Mouse (Mus musculus) embryonic stem cell, embryonic (primary cell): ENCODE measurements around the gene Celf5.

Source experiments
- CTCF ChIA-PET, 4 experiments: fragments of 300-600 bp in 2 of 4; fragments of 350-600 bp in 2 of 4; sonication (Branson Sonifier 250); formaldehyde crosslinking; loops; one replicate each; lab custom pipeline; 2022; ENCODE audit warnings: inconsistent platforms in 2 of 4; lab: Charles Lee
- POLR2A ChIA-PET, 4 experiments: fragments of 300-600 bp in 2 of 4; fragments of 350-600 bp in 2 of 4; sonication (Branson Sonifier 250); formaldehyde crosslinking; loops; one replicate each; lab custom pipeline; 2022; ENCODE audit warnings: antibody characterized with exemption in 4 of 4, inconsistent platforms in 1 of 4; lab: Charles Lee

Gene Celf5

DNA sequence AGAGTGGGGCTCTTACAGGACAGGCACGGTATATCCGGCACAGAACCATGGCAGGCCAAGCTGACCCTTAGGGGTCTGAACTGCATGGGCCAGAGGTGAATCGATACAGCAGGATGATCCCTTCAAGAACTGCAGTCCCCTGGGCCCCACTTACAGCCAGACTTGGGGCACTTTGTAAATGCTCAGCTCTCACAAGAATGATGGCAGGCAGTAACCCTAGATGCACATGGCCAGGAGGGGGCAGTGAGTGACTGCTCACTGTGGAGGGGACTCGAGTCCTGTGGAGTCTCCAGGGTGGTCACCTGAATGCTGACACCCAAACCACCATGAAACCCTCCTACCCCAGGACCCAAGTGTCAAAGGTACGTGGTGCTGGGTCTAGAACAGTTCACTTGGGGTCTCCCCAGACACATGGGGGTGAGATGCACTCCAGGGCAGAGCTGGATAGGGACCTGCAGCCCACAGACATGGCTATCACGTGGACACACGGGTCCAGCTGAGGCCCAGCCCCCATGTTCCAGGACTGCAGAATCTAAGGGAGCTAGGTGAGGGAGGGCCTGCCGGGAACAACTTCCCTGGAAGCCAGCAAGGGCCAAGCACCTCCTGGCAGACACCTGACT, 11.2 kb upstream of the Celf5 start:
- ChIA-PET CTCF (interaction anchor here in 2 of 4 experiments (0.6 to 1.8 kb wide), 5 partner anchors 9 to 58 kb away, joined by 3 to 5 read pairs (median 4); no protein-coding TSS in a partner anchor), POLR2A (interaction anchor here in 2 of 4 experiments (1.1 to 5.5 kb wide), 6 partner anchors 9 to 92 kb away, joined by 3 to 60 read pairs (median 4); no protein-coding TSS in a partner anchor)

DNA sequence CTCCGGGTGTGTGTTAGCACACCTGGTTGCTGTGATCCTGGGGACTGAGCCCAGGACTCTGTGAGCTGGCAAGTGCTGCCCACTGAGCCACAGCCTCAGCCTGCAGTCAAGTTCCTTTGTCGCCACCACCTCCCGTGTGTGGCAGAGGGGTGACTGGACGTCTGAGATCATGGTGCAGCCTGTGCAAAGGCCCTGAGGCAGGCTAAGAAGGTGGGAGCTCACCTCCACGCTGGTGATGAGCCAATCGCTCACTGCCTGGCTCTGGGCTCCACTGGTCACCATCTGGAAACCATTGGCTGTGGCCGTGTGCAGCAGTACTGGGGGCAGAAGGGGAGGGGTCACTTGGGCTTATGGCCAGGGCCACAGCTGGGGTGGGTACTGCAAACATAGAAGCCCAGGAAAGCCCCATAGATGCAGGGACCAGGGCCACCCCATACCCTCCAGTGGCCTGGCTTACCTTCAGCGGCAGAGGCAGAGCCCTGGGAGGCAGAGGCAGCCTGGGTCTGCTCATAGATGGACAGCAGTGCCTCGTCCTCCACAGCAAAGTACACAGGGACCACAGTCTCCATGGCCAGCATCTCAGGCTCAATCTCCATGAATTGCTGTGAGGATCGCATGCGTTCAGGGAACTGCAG, 10.2 kb upstream of the Celf5 start:
- POLR2A ChIA-PET: interaction anchor here in 2 of 4 experiments (1.1 to 1.7 kb wide), 3 partner anchors 9 to 27 kb away, joined by 3 to 4 read pairs (median 3); no protein-coding TSS in a partner anchor
- CTCF ChIA-PET: interaction anchor here in 1 of 4 experiments (1.3 to 1.7 kb wide), 2 partner anchors 9 to 10 kb away, joined by 5 read pairs; no protein-coding TSS in a partner anchor

DNA sequence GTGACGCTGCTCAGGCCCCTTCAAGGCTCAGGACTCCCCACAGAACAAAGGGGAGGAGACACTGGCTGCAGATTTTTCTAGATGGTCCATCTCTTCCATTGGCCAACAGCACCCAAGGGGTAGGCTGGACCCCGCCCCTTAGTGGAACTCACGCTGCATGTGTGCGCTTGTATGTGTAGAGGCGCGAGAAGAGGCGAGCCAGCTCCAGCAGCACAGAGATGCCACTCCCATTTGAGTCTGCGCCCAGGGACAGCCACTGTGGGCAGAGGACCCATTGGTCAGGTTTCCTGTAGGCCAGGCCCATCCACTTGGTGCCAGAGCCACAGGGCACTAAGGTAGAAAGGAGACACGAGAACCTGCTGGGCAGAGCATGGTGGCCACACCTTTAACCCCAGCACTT, 8.5 kb upstream of the Celf5 start:
- POLR2A ChIA-PET: interaction anchor here in 2 of 4 experiments (0.8 to 3.4 kb wide), 4 partner anchors 15 to 63 kb away, joined by 3 to 19 read pairs (median 4); no protein-coding TSS in a partner anchor

DNA sequence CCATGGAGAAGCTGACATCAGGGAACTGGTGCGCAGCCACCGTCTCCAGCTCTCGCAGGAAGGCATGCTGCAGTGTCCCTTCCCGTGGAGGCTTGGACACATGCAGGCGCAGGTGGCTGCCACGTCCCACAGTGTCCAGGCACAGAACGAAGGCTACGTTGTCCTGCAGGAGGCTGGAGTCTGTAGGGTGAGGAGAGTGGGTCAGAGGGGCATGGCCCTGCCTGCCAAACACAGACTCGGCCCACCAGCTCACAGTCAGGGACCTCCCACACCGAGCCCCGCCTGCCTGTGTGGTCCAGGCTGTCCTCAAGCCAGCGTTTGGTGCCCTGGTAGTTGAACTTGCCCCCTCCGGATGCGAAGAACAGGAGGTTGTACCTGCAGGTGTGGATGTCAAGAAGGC, 7.4 kb upstream of the Celf5 start:
- ChIA-PET CTCF (interaction anchor here in 2 of 4 experiments (0.9 to 2.6 kb wide), 3 partner anchors 13 to 63 kb away, joined by 3 to 11 read pairs (median 4); no protein-coding TSS in a partner anchor), POLR2A (interaction anchor here in 2 of 4 experiments (0.8 to 3.4 kb wide), 3 partner anchors 18 to 65 kb away, joined by 3 to 19 read pairs (median 4); no protein-coding TSS in a partner anchor)

More for the DNA sequence above, 8.5 kb upstream of the Celf5 start:
- CTCF ChIA-PET: interaction anchor here in 2 of 4 experiments (0.9 to 1.7 kb wide), 3 partner anchors 12 to 59 kb away, joined by 3 to 5 read pairs (median 3); no protein-coding TSS in a partner anchor

DNA sequence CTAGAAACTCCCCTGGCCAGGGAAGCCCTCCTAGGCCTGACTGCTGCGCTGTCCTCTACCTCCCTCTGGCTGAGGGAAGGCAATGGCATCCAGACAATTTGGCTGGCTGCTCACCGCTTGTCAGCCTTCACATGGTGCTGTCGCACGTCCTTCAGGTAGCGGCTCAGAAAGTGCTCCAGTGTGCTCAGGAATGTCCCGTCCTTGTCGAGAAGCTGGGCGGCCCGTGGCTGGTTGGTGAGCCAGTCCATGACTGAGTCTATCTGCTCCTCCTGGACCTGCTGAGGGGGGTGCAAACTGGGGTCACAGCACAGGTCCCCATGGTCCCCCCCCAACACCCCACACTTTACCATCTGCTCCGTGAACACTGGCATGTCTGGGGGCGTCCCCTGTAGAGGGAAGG, 5.6 kb upstream of the Celf5 start:
- CTCF ChIA-PET: interaction anchor here in 2 of 4 experiments (0.5 to 2.6 kb wide), 8 partner anchors 8 to 321 kb away, joined by 3 to 11 read pairs (median 3); partner anchors contain the start of genes Ncln (in 1 of the 2) and Pias4 (in 1 of the 2)
- POLR2A ChIA-PET: interaction anchor here (0.8 to 4.8 kb wide), 15 partner anchors 8 to 382 kb away, joined by 3 to 23 read pairs (median 4); partner anchors contain the start of genes Ncln (in 4 of the 4), Map2k2 (in 1 of the 4), Pip5k1c (in 1 of the 4) and Sirt6 (in 1 of the 4)

DNA sequence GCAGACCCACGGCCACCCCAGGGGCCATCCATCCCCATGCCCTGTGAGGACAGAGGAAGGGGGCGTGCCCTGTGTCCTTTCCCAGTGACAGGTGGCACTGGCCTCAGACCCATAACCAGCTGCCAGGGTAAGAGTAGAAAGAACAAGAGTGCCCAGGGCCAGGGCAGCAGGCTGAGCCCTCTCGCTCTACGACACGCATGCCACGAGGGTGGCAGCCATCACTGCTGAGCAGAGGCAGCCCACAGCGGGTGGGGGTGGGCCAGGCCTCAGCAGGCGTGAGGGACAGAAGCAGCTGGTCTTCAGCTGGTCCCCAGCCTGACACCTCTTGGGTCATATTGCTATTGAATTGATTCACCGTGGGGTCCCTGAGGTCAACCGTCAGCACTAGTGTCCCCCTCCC, 4.0 kb upstream of the Celf5 start:
- CTCF ChIA-PET: interaction anchor here in 1 of 4 experiments (0.6 to 2.5 kb wide), 4 partner anchors 34 to 182 kb away, joined by 3 to 27 read pairs (median 7); no protein-coding TSS in a partner anchor
- POLR2A ChIA-PET: interaction anchor here in 2 of 4 experiments (1.7 to 4.8 kb wide), 3 partner anchors 9 to 64 kb away, joined by 3 to 23 read pairs (median 10); partner anchors contain the start of gene Ncln (in 2 of the 2)

DNA sequence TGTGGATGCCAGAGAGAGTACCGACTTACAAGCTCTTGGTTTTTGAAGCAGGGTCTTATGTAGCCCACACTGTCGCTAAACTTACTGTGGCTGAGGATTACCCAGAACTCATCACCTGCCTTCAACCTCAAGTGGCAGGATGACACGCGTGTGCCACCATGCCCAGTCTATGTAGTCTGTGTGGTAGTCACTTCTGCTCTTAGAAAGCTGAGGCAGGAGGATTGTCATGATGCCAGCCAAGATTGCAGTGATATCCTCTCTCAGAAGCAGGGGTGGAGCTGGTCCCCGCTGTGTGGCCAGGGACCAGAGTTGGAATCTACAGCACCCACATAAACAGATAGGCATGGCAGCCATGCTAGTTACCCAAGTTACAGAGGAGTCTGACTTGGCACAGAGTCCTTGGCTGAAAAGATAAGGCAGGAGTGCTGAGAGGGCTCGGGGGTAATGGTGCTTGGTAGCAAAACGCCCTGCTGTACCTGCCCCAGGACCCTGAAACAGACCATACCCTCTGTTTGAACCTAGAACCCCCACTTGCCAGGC, 3.0 kb upstream of the Celf5 start:
- ChIA-PET CTCF (interaction anchor here (0.6 to 2.7 kb wide), 32 partner anchors 8 to 294 kb away, joined by 3 to 27 read pairs (median 4); partner anchors contain the start of genes Fzr1 (in 1 of the 4), Gna15 (in 1 of the 4), Ncln (in 1 of the 4) and Pip5k1c (in 1 of the 4)), POLR2A (interaction anchor here (0.5 to 4.8 kb wide), 23 partner anchors 9 to 1808 kb away, joined by 3 to 23 read pairs (median 3); partner anchors contain the start of genes Ncln (in 3 of the 4) and Fzr1 (in 1 of the 4))

DNA sequence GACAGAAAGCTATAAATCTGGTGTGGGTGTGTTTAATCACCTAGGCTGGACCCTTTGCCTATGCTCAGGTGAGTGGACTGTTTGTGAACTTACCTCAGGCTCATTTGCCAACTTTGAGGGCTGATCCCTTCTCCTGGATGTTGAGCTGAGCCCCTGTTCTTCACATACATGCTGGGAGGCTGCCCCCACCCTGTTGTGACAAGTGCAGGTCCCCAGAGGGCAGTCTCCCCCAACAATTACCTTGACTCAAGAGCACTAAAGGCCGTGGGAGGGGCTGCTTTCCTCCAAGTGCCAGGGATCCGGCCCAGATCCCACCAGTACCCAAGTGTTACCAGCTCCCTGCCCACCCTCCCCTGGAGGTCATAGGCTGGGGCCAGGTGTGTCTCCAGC, 2.5 kb upstream of the Celf5 start:
- ChIA-PET CTCF (interaction anchor here (0.6 to 2.7 kb wide), 34 partner anchors 9 to 294 kb away, joined by 3 to 27 read pairs (median 4); partner anchors contain the start of genes Fzr1 (in 1 of the 4), Gipc3 (in 1 of the 4), Gna15 (in 1 of the 4) and Ncln (in 1 of the 4)), POLR2A (interaction anchor here (0.5 to 4.8 kb wide), 29 partner anchors 8 to 1807 kb away, joined by 3 to 23 read pairs (median 3); partner anchors contain the start of genes Ncln (in 3 of the 4), Cactin (in 1 of the 4) and Fzr1 (in 1 of the 4))

DNA sequence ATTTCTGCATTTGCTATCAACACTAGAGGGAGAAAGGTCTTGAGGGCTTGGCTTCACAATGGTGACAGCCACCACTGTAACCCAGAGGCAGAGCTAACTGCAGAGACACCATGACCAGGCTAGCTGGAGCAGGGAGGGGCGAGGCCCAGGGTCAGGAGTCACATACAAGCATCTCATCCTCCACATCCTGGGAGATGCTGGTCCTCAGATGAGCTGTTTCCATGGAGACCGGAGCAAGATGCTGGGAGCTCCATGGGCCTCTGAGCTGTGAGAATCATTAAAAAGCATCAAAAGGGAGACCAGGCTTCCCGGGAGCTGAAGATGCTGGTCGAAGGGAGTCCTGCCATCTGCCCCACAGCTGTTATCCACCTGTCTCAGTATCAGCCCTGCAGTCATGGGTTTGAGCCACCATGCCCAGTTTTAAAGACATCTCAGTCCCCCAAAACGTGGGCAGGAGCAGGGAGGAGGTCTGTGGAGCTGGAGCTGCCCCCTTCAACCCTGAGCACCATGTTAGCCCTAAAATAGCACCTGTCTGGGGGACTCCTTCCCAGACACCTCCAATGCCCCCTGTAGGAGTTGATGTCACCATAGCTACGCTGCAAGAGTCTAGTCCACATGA, 2.0 kb upstream of the Celf5 start:
- CTCF ChIA-PET: interaction anchor here (0.6 to 2.7 kb wide), 32 partner anchors 9 to 1541 kb away, joined by 3 to 27 read pairs (median 4); partner anchors contain the start of genes Fzr1 (in 1 of the 4), Gipc3 (in 1 of the 4), Gna15 (in 1 of the 4) and Ncln (in 1 of the 4)

DNA sequence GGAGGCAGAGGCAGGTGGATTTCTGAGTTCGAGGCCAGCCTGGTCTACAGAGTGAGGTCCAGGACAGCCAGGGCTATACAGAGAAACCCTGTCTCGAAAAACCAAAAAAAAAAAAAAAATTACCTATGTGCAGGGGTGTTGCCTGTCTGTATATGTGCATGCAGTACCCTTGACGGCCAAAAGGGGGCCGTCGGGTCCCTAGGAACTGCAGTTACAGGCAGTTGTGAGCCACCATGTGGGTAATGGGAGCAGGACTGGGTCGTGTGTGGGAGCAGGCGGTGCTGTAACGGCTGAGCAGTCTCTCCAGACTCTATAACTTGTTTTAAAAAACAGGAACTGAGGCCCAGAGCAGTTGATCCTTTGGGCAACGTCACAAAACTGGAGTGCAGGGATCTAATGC, 1.5 kb upstream of the Celf5 start:
- CTCF ChIA-PET: interaction anchor here (0.6 to 2.7 kb wide), 10 partner anchors 10 to 142 kb away, joined by 3 to 20 read pairs (median 4); partner anchors contain the start of gene Gipc3 (in 1 of the 4)
- POLR2A ChIA-PET: interaction anchor here in 2 of 4 experiments (0.5 to 4.8 kb wide), 15 partner anchors 9 to 1180 kb away, joined by 3 to 23 read pairs (median 4); partner anchors contain the start of genes Ncln (in 2 of the 2) and Cactin (in 1 of the 2)

More for the DNA sequence above, 2.0 kb upstream of the Celf5 start:
- POLR2A ChIA-PET: interaction anchor here (0.5 to 4.8 kb wide), 30 partner anchors 8 to 1807 kb away, joined by 3 to 23 read pairs (median 3); partner anchors contain the start of genes Ncln (in 3 of the 4), Cactin (in 1 of the 4) and Fzr1 (in 1 of the 4)

DNA sequence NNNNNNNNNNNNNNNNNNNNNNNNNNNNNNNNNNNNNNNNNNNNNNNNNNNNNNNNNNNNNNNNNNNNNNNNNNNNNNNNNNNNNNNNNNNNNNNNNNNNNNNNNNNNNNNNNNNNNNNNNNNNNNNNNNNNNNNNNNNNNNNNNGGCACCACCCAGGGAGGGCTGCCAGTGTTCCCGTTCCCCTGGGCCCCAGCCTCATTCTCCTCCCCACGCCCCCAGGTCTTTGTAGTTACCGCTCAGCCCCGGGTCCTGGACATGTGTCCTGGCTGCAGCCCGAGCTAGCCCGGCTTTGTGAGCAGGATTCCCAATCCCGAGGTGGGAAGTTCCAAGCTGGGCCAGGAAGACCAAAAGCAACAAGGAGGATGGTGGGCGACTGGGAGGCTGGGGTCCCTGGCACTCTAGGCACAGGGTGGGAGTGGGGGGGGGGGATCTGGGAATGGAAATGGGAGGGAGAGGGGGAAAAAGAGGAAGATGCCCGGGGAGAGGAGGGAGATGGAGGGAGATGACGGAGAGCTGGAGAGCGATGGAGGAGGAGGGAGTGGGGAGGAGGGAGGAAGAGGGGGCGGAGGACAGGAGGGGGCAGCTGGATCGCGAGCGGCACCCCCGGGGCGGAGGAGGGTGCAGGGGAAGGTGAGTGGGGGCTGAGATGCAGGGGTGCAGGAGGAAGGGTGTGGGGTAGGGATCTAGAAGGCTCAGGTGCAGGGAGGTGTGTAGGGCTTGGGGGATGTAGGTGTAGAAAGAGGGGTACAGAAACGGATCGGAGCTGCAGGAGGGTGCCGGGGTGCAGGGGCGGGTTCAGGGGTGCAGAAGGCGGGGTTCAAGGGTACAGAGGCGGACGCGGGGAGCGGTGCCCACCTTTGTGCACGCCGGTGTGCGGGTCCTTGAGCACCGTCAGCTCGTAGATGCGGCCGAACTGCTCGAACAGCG, 640 bp downstream of the Celf5 start:
- ChIA-PET CTCF (interaction anchor here (0.6 to 2.3 kb wide), 52 partner anchors 8 to 1147 kb away, joined by 3 to 23 read pairs (median 4); partner anchors contain the start of genes Ncln (in 2 of the 4), Pip5k1c (in 2 of the 4) and 4930404N11Rik (in 1 of the 4)), POLR2A (interaction anchor here (0.5 to 1.7 kb wide), 32 partner anchors 8 to 1437 kb away, joined by 3 to 9 read pairs (median 3); partner anchors contain the start of genes Ncln (in 2 of the 4), Eef2 (in 1 of the 4), Fzr1 (in 1 of the 4) and Gna15 (in 1 of the 4))

DNA sequence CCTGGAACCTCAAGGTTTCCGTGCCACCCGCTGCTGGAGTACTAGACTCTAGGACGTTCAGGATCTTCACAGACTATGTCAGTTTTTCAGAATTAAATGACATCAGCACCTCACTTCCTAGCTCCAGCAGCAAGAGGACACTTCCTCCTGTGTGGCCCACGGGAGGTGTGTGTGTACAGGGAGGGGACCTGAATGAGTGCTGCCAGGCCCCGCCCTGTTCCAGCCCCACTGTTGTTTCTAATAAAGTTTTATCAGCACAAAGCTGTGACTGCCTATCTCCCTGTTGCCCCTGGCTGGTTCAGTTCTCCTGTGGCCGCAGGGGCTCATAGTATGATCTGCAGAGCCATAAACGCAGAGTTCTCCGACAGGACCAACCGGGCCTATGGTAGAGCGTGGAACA, 8.0 kb downstream of the Celf5 start:
- ChIA-PET POLR2A (interaction anchor here in 3 of 4 experiments (0.6 to 1.7 kb wide), 8 partner anchors 8 to 85 kb away, joined by 3 to 6 read pairs (median 4); partner anchors contain the start of gene Celf5 (in 1 of the 3)), CTCF (interaction anchor here in 2 of 4 experiments (0.6 to 2.2 kb wide), 6 partner anchors 8 to 77 kb away, joined by 3 to 9 read pairs (median 6); partner anchors contain the start of gene Celf5 (in 2 of the 2))

DNA sequence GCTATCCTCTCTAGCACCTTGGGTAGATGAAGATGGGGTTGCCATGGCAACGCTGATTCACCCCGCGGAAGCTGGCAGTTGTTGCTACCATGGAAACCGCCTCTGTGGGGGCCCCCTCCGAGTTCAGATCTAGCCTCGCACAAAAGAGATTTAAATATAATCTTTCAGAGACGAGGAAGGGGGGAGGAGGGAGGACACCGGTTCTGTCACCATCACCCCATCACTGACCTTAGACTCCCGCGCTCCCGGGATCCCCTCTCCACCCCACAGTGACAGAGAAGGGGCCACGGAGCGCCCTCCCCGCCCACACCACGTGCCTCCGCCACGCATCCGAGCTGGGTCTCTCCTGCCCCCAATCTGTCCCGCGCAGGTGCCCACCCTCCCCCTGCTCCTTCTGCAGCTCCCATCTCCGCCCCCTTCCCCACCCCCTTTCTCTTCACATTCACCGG, 9.5 kb downstream of the Celf5 start:
- ChIA-PET CTCF (interaction anchor here in 3 of 4 experiments (0.6 to 2.2 kb wide), 6 partner anchors 8 to 232 kb away, joined by 3 to 9 read pairs (median 6); partner anchors contain the start of gene Celf5 (in 2 of the 3)), POLR2A (interaction anchor here in 2 of 4 experiments (0.6 to 1.7 kb wide), 12 partner anchors 9 to 143 kb away, joined by 3 to 6 read pairs (median 3); partner anchors contain the start of genes Celf5 (in 2 of the 2) and Ncln (in 1 of the 2))

DNA sequence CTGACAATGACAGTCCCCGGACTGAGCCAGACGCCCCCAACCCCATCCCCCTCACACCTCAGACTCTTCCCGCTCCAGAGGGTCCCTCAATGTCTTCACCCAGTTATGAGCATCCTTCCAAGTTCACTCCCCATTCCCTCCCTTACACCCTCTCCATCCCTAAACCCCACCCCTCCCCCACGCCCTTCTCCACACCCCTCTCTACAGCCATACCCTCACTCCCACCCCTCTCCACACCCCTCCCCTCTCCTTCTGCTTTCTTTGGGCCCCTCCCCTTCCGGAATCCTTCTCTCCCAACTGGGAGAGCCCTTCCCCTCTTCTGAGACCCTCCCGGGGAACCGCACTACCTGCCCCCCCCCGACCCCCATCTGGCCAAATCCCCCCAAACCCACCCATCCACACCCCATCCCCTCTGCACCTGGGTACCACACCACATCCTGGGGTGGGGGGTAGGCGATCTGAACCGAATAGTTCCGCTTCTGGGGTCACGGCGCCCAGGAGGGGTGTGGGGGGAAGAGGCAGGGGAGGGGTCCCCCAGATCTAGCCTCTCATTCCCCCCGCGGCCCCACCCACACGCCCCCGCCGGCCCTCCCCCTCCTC, 10.0 kb downstream of the Celf5 start:
- CTCF ChIA-PET: interaction anchor here in 2 of 4 experiments (1.6 to 2.2 kb wide), 3 partner anchors 7 to 10 kb away, joined by 6 to 9 read pairs (median 7); partner anchors contain the start of gene Celf5 (in 2 of the 2)
- POLR2A ChIA-PET: interaction anchor here in 2 of 4 experiments (0.6 to 1.7 kb wide), 9 partner anchors 10 to 143 kb away, joined by 3 to 6 read pairs (median 3); partner anchors contain the start of genes Celf5 (in 2 of the 2) and Ncln (in 1 of the 2)
